Mouse (Mus musculus): ENCODE results near the gene Itpr2.
A peak's percentile ranks its signal among the peaks of the same experiment; 100 is the strongest.

The Itpr2 gene

GRCm38 (mm10) chr6:146420718-146421117, 81.3 kb downstream of the Itpr2 start:
- no peak for DNase-seq (ENCODE audit: low read depth, low spot score)

GRCm38 (mm10) chr6:146416461-146416860, 85.6 kb downstream of the Itpr2 start:
- DNase-seq (ENCODE audit: low read depth, low spot score) = no peak

- no peak for DNase-seq (ENCODE audit: low read depth, low spot score)
Measured at GRCm38 (mm10) chr6:146414094-146414493, 87.9 kb downstream of the Itpr2 start.

GRCm38 (mm10) chr6:146411446-146412070, 90.5 kb downstream of the Itpr2 start:
- no peak for DNase-seq (ENCODE audit: low read depth, low spot score)

- DNase-seq (ENCODE audit: low read depth, low spot score) = no peak
Measured at GRCm38 (mm10) chr6:146410427-146410810, 91.6 kb downstream of the Itpr2 start.

- DNase-seq (ENCODE audit: low read depth, low spot score) = peak; percentile 72
Measured at GRCm38 (mm10) chr6:146409692-146410426, 92.2 kb downstream of the Itpr2 start.

GRCm38 (mm10) chr6:146405380-146405779, 96.6 kb downstream of the Itpr2 start:
- DNase-seq (ENCODE audit: low read depth, low spot score) = peak; percentile 22

- DNase-seq (ENCODE audit: low read depth, low spot score) = no peak
Measured at GRCm38 (mm10) chr6:146404876-146405275, 97.1 kb downstream of the Itpr2 start.

GRCm38 (mm10) chr6:146404156-146404555, 97.9 kb downstream of the Itpr2 start:
- no peak for DNase-seq (ENCODE audit: low read depth, low spot score)

GRCm38 (mm10) chr6:146402905-146403642, 98.9 kb downstream of the Itpr2 start:
- DNase-seq (ENCODE audit: low read depth, low spot score) = no peak

GRCm38 (mm10) chr6:146397803-146398202, 104.2 kb downstream of the Itpr2 start:
- DNase-seq (ENCODE audit: low read depth, low spot score) = no peak

- no peak for DNase-seq (ENCODE audit: low read depth, low spot score)
Measured at GRCm38 (mm10) chr6:146396253-146396652, 105.8 kb downstream of the Itpr2 start.

- DNase-seq (ENCODE audit: low read depth, low spot score) = no peak
Measured at GRCm38 (mm10) chr6:146395616-146396015, 106.4 kb downstream of the Itpr2 start.

- DNase-seq (ENCODE audit: low read depth, low spot score) = no peak
Measured at GRCm38 (mm10) chr6:146392188-146392587, 109.8 kb downstream of the Itpr2 start.

GRCm38 (mm10) chr6:146390159-146390558, 111.9 kb downstream of the Itpr2 start:
- DNase-seq (ENCODE audit: low read depth, low spot score) = no peak

- DNase-seq (ENCODE audit: low read depth, low spot score) = no peak
Measured at GRCm38 (mm10) chr6:146388010-146388409, 114.0 kb downstream of the Itpr2 start.

GRCm38 (mm10) chr6:146387039-146387713, 114.8 kb downstream of the Itpr2 start:
- no peak for DNase-seq (ENCODE audit: low read depth, low spot score)

GRCm38 (mm10) chr6:146379263-146379662, 122.8 kb downstream of the Itpr2 start:
- no peak for DNase-seq (ENCODE audit: low read depth, low spot score)

- no peak for DNase-seq (ENCODE audit: low read depth, low spot score)
Measured at GRCm38 (mm10) chr6:146371511-146371910, 130.5 kb downstream of the Itpr2 start.

GRCm38 (mm10) chr6:146366180-146366579, 135.8 kb downstream of the Itpr2 start:
- no peak for DNase-seq (ENCODE audit: low read depth, low spot score)

GRCm38 (mm10) chr6:146357911-146358310, 144.1 kb downstream of the Itpr2 start:
- no peak for DNase-seq (ENCODE audit: low read depth, low spot score)

GRCm38 (mm10) chr6:146352258-146352805, 149.7 kb downstream of the Itpr2 start:
- no peak for DNase-seq (ENCODE audit: low read depth, low spot score)

Data from embryo, embryonic 11.5 days (tissue).